Mouse (Mus musculus): ENCODE measurements at regions not wholly inside any gene's neighbourhood (a gene's known extent, or its start where the extent isn't known, plus 50 kb on each side); places are given as distances from the start of the nearest gene placed in this dataset.

- Histone ChIP-seq H3K27ac (ENCODE audit: low read depth) (no peak overlapping the region), H3K36me3 (ENCODE audit: control insufficient read depth, insufficient read depth, low read length) (no peaks in the 10 kb centered on the region), H3K27me3 (replicated peaks; ENCODE audit: control insufficient read depth, insufficient read depth, low read length) (no peaks in the 10 kb centered on the region), H3K9me3 (ENCODE audit: control insufficient read depth, low read length) (no peaks in the 10 kb centered on the region), H3K4me1 (replicated peaks; ENCODE audit: control insufficient read depth, insufficient read depth, low read length) (no peaks in the 10 kb centered on the region), H3K4me3 (ENCODE audit: low read depth, low read length) (no peak overlapping the region), H3K4me2 (ENCODE audit: low read length) (no peak overlapping the region), H3K9ac (ENCODE audit: low read length) (no peak overlapping the region)
- 8% methylated on average over 5 of the region's 5 CpGs for WGBS
- no peak for ATAC-seq (replicated peaks; ENCODE audit: low FRiP score, low TSS enrichment, low read depth)
- DNase-seq (ENCODE audit: low spot score): peak; percentile 74
Observed at GRCm38 (mm10) chr9:43934691-43935064, 108.5 kb upstream of the Thy1 start.

GRCm38 (mm10) chr9:43939336-43939735 is 103.8 kb upstream of the Thy1 start:
- Histone ChIP-seq H3K4me1 (replicated peaks; ENCODE audit: control insufficient read depth, insufficient read depth, low read length) (no peaks in the 10 kb centered on the region), H3K9me3 (ENCODE audit: control insufficient read depth, low read length) (no peaks in the 10 kb centered on the region), H3K27ac (ENCODE audit: low read depth) (no peak overlapping the region), H3K4me3 (ENCODE audit: low read depth, low read length) (no peak overlapping the region), H3K27me3 (replicated peaks; ENCODE audit: control insufficient read depth, insufficient read depth, low read length) (no peaks in the 10 kb centered on the region), H3K9ac (ENCODE audit: low read length) (no peak overlapping the region), H3K4me2 (ENCODE audit: low read length) (no peak overlapping the region), H3K36me3 (ENCODE audit: control insufficient read depth, insufficient read depth, low read length) (no peaks in the 10 kb centered on the region)
- no peak for ATAC-seq (replicated peaks; ENCODE audit: low FRiP score, low TSS enrichment, low read depth)
- no peak for DNase-seq (ENCODE audit: low spot score)
- WGBS: 74% methylated on average over 11 of the region's 11 CpGs

GRCm38 (mm10) chr9:43942147-43942546 is 101.0 kb upstream of the Thy1 start:
- H3K9ac ChIP-seq (ENCODE audit: low read length): no peak overlapping the region
- H3K27ac ChIP-seq (ENCODE audit: low read depth): no peak overlapping the region
- WGBS: 77% methylated on average over 5 of the region's 5 CpGs
- H3K4me1 ChIP-seq (replicated peaks; ENCODE audit: control insufficient read depth, insufficient read depth, low read length): no peaks in the 10 kb centered on the region
- DNase-seq (ENCODE audit: low spot score) (no peak), ATAC-seq (replicated peaks; ENCODE audit: low FRiP score, low TSS enrichment, low read depth) (no peak)
- H3K4me2 ChIP-seq (ENCODE audit: low read length): no peak overlapping the region
- no peaks in the 10 kb centered on the region for H3K9me3 ChIP-seq (ENCODE audit: control insufficient read depth, low read length)
- no peak overlapping the region for H3K4me3 ChIP-seq (ENCODE audit: low read depth, low read length)
- no peaks in the 10 kb centered on the region for H3K36me3 ChIP-seq (ENCODE audit: control insufficient read depth, insufficient read depth, low read length)
- no peaks in the 10 kb centered on the region for H3K27me3 ChIP-seq (replicated peaks; ENCODE audit: control insufficient read depth, insufficient read depth, low read length)

GRCm38 (mm10) chr9:43943522-43943921 is 99.7 kb upstream of the Thy1 start:
- Histone ChIP-seq H3K4me3 (ENCODE audit: low read depth, low read length) (no peak overlapping the region), H3K9me3 (ENCODE audit: control insufficient read depth, low read length) (no peaks in the 10 kb centered on the region), H3K27me3 (replicated peaks; ENCODE audit: control insufficient read depth, insufficient read depth, low read length) (no peaks in the 10 kb centered on the region), H3K4me1 (replicated peaks; ENCODE audit: control insufficient read depth, insufficient read depth, low read length) (no peaks in the 10 kb centered on the region), H3K36me3 (ENCODE audit: control insufficient read depth, insufficient read depth, low read length) (no peaks in the 10 kb centered on the region), H3K4me2 (ENCODE audit: low read length) (no peak overlapping the region), H3K9ac (ENCODE audit: low read length) (no peak overlapping the region), H3K27ac (ENCODE audit: low read depth) (no peak overlapping the region)
- WGBS: 38% methylated on average over 6 of the region's 6 CpGs
- DNase-seq (ENCODE audit: low spot score) (no peak), ATAC-seq (replicated peaks; ENCODE audit: low FRiP score, low TSS enrichment, low read depth) (no peak)

GRCm38 (mm10) chr9:43944816-43945741 is 98.1 kb upstream of the Thy1 start:
- H3K4me2 ChIP-seq (ENCODE audit: low read length): no peak overlapping the region
- H3K36me3 ChIP-seq (ENCODE audit: control insufficient read depth, insufficient read depth, low read length): no peaks in the 10 kb centered on the region
- H3K27ac ChIP-seq (ENCODE audit: low read depth): no peak overlapping the region
- no peaks in the 10 kb centered on the region for H3K27me3 ChIP-seq (replicated peaks; ENCODE audit: control insufficient read depth, insufficient read depth, low read length)
- H3K9me3 ChIP-seq (ENCODE audit: control insufficient read depth, low read length): no peaks in the 10 kb centered on the region
- WGBS: 75% methylated on average over 13 of the region's 13 CpGs
- H3K4me1 ChIP-seq (replicated peaks; ENCODE audit: control insufficient read depth, insufficient read depth, low read length): no peaks in the 10 kb centered on the region
- DNase-seq (ENCODE audit: low spot score): no peak
- H3K4me3 ChIP-seq (ENCODE audit: low read depth, low read length): no peak overlapping the region
- no peak for ATAC-seq (replicated peaks; ENCODE audit: low FRiP score, low TSS enrichment, low read depth)
- H3K9ac ChIP-seq (ENCODE audit: low read length): no peak overlapping the region

- Histone ChIP-seq H3K4me2 (ENCODE audit: low read length) (no peak overlapping the region), H3K4me3 (ENCODE audit: low read depth, low read length) (no peak overlapping the region), H3K27ac (ENCODE audit: low read depth) (no peak overlapping the region), H3K4me1 (replicated peaks; ENCODE audit: control insufficient read depth, insufficient read depth, low read length) (no peaks in the 10 kb centered on the region), H3K36me3 (ENCODE audit: control insufficient read depth, insufficient read depth, low read length) (no peaks in the 10 kb centered on the region), H3K9ac (ENCODE audit: low read length) (no peak overlapping the region), H3K27me3 (replicated peaks; ENCODE audit: control insufficient read depth, insufficient read depth, low read length) (no peaks in the 10 kb centered on the region), H3K9me3 (ENCODE audit: control insufficient read depth, low read length) (no peaks in the 10 kb centered on the region)
- ATAC-seq (replicated peaks; ENCODE audit: low FRiP score, low TSS enrichment, low read depth): no peak
- no peak for DNase-seq (ENCODE audit: low spot score)
- WGBS: 85% methylated on average over 13 of the region's 13 CpGs
Observed at GRCm38 (mm10) chr9:43945997-43946649, 97.1 kb upstream of the Thy1 start.

GRCm38 (mm10) chr9:43947089-43947488 is 96.1 kb upstream of the Thy1 start:
- no peak overlapping the region for H3K27ac ChIP-seq (ENCODE audit: low read depth)
- no peaks in the 10 kb centered on the region for H3K27me3 ChIP-seq (replicated peaks; ENCODE audit: control insufficient read depth, insufficient read depth, low read length)
- no peak for DNase-seq (ENCODE audit: low spot score)
- no peaks in the 10 kb centered on the region for H3K4me1 ChIP-seq (replicated peaks; ENCODE audit: control insufficient read depth, insufficient read depth, low read length)
- no peaks in the 10 kb centered on the region for H3K9me3 ChIP-seq (ENCODE audit: control insufficient read depth, low read length)
- H3K4me2 ChIP-seq (ENCODE audit: low read length): no peak overlapping the region
- no peaks in the 10 kb centered on the region for H3K36me3 ChIP-seq (ENCODE audit: control insufficient read depth, insufficient read depth, low read length)
- H3K4me3 ChIP-seq (ENCODE audit: low read depth, low read length): no peak overlapping the region
- WGBS: 48% methylated on average over 5 of the region's 5 CpGs
- ATAC-seq (replicated peaks; ENCODE audit: low FRiP score, low TSS enrichment, low read depth): no peak
- no peak overlapping the region for H3K9ac ChIP-seq (ENCODE audit: low read length)

GRCm38 (mm10) chr9:43947490-43948150 is 95.6 kb upstream of the Thy1 start:
- Histone ChIP-seq H3K9ac (ENCODE audit: low read length) (no peak overlapping the region), H3K9me3 (ENCODE audit: control insufficient read depth, low read length) (no peaks in the 10 kb centered on the region), H3K4me2 (ENCODE audit: low read length) (no peak overlapping the region), H3K4me3 (ENCODE audit: low read depth, low read length) (no peak overlapping the region), H3K36me3 (ENCODE audit: control insufficient read depth, insufficient read depth, low read length) (no peaks in the 10 kb centered on the region), H3K27me3 (replicated peaks; ENCODE audit: control insufficient read depth, insufficient read depth, low read length) (no peaks in the 10 kb centered on the region), H3K27ac (ENCODE audit: low read depth) (no peak overlapping the region), H3K4me1 (replicated peaks; ENCODE audit: control insufficient read depth, insufficient read depth, low read length) (no peaks in the 10 kb centered on the region)
- ATAC-seq (replicated peaks; ENCODE audit: low FRiP score, low TSS enrichment, low read depth) (no peak), DNase-seq (ENCODE audit: low spot score) (no peak)
- WGBS: 34% methylated on average over 11 of the region's 11 CpGs
